Mouse (Mus musculus) heart, embryonic 13.5 days (tissue): ENCODE data around the gene Ppm1h. TPM values are rescaled to one million over a fixed set of nuclear protein-coding genes. Genes with fewer than 3 reads are reported as not detected.

Experiments used
- ATAC-seq: fragments of 200-750 bp; cut with Nextera tagmentation; 2 replicates; pipeline ENCODE4 v1.8.0; 2017; ENCODE audit warnings: moderate TSS enrichment; ENCODE audit not compliant: insufficient number of reproducible peaks, low FRiP score, low TSS enrichment; ENCODE audit errors: extremely low read depth
- H3K27ac ChIP-seq: fragments of 300-500 bp; sonication (generic); replicated peaks from 2 replicates; pipeline ENCODE4 v1.5.1; 2015; ENCODE audit warnings: moderate library complexity, mild to moderate bottlenecking, inconsistent platforms
- H3K27me3 ChIP-seq: fragments of 300-500 bp; sonication (generic); replicated peaks from 2 replicates; pipeline ENCODE4 v1.6.1; 2015; ENCODE audit warnings: mild to moderate bottlenecking, inconsistent platforms
- H3K36me3 ChIP-seq: fragments of 300-500 bp; sonication (generic); 2 replicates; pipeline ENCODE4 v1.6.1; 2015; ENCODE audit warnings: mild to moderate bottlenecking, inconsistent platforms
- H3K4me1 ChIP-seq: fragments of 300-500 bp; sonication (generic); 2 replicates; pipeline ENCODE4 v1.6.1; 2015; ENCODE audit warnings: inconsistent platforms
- H3K4me2 ChIP-seq: fragments of 300-500 bp; sonication (generic); 2 replicates; pipeline ENCODE4 v1.6.1; 2015; ENCODE audit warnings: inconsistent platforms, mild to moderate bottlenecking, moderate library complexity
- H3K4me3 ChIP-seq: fragments of 300-500 bp; sonication (generic); 2 replicates; pipeline ENCODE4 v1.5.1; 2015; ENCODE audit warnings: moderate library complexity, mild to moderate bottlenecking, inconsistent platforms
- H3K9ac ChIP-seq: fragments of 300-500 bp; sonication (generic); 2 replicates; pipeline ENCODE4 v1.6.1; 2015; ENCODE audit warnings: inconsistent platforms, mild to moderate bottlenecking, moderate library complexity
- H3K9me3 ChIP-seq: fragments of 300-500 bp; sonication (generic); 2 replicates; pipeline ENCODE4 v1.6.1; 2016; ENCODE audit warnings: inconsistent platforms
- WGBS: fragments of 180-500 bp; shearing (Covaris S2); methylation state at CpG from one replicate; pipeline ENCODE4 v1.1.7; 2015; ENCODE audit warnings: mixed read lengths; 5-methylcytosine and 5-hydroxymethylcytosine counted together
- polyA plus RNA-seq: library from polyadenylated mRNA; unstranded; fragments of >200 nt; fragmentation: Nextera tagmentation; extraction: Ambion mirVana; gene quantifications from 2 replicates; pipeline ENCODE4 v1.2.1, GENCODE M21; 2015

Gene Ppm1h
- polyA plus RNA-seq, 1 experiment from 2014 or later, result 3.9 TPM

GRCm38 (mm10) chr10:122705457-122705856, 26.9 kb downstream of the Ppm1h start:
- Histone ChIP-seq H3K4me2 (no peak overlapping the region), H3K4me1 (peaks cover 6% of the 10 kb centered on the region; the same call in 1 of the 2 replicates), H3K36me3 (no peaks in the 10 kb centered on the region), H3K9me3 (no peaks in the 10 kb centered on the region), H3K4me3 (no peak overlapping the region), H3K27ac (no peak overlapping the region), H3K9ac (no peak overlapping the region), H3K27me3 (no peaks in the 10 kb centered on the region)
- no peak for ATAC-seq
- WGBS, result 79% methylated on average over 6 of the region's 6 CpGs

GRCm38 (mm10) chr10:122711381-122711811, 32.8 kb downstream of the Ppm1h start:
- no peaks in the 10 kb centered on the region for H3K27me3 ChIP-seq
- ATAC-seq, result no peak
- no peak overlapping the region for H3K27ac ChIP-seq
- peaks cover 6% of the 10 kb centered on the region for H3K4me1 ChIP-seq
- H3K4me3 ChIP-seq, result no peak overlapping the region
- no peak overlapping the region for H3K4me2 ChIP-seq
- 74% methylated on average over 6 of the region's 6 CpGs for WGBS
- H3K9me3 ChIP-seq, result no peaks in the 10 kb centered on the region
- H3K36me3 ChIP-seq, result no peaks in the 10 kb centered on the region
- H3K9ac ChIP-seq, result no peak overlapping the region

- 76% methylated on average over 5 of the region's 5 CpGs for WGBS
- Histone ChIP-seq H3K9ac (no peak overlapping the region), H3K27ac (no peak overlapping the region), H3K36me3 (no peaks in the 10 kb centered on the region), H3K9me3 (no peaks in the 10 kb centered on the region), H3K4me3 (no peak overlapping the region), H3K4me2 (no peak overlapping the region), H3K27me3 (no peaks in the 10 kb centered on the region), H3K4me1 (peaks cover 11% of the 10 kb centered on the region)
- no peak for ATAC-seq
Observed at GRCm38 (mm10) chr10:122712307-122712706, 33.7 kb downstream of the Ppm1h start.

- Histone ChIP-seq H3K36me3 (no peaks in the 10 kb centered on the region), H3K9me3 (no peaks in the 10 kb centered on the region), H3K4me3 (no peak overlapping the region), H3K4me1 (peaks cover 23% of the 10 kb centered on the region), H3K9ac (no peak overlapping the region), H3K27ac (no peak overlapping the region), H3K4me2 (no peak overlapping the region), H3K27me3 (no peaks in the 10 kb centered on the region)
- no peak for ATAC-seq
- WGBS, result 75% methylated on average over 12 of the region's 12 CpGs
Observed at GRCm38 (mm10) chr10:122715856-122716255, 37.3 kb downstream of the Ppm1h start.

- Histone ChIP-seq H3K4me3 (no peak overlapping the region), H3K27me3 (no peaks in the 10 kb centered on the region), H3K36me3 (no peaks in the 10 kb centered on the region), H3K9ac (no peak overlapping the region), H3K4me2 (no peak overlapping the region), H3K27ac (no peak overlapping the region), H3K4me1 (peaks cover 23% of the 10 kb centered on the region), H3K9me3 (no peaks in the 10 kb centered on the region)
- ATAC-seq, result no peak
- 69% methylated on average over 8 of the region's 8 CpGs for WGBS
Observed at GRCm38 (mm10) chr10:122716286-122716685, 37.7 kb downstream of the Ppm1h start.

- WGBS, result 68% methylated on average over 14 of the region's 14 CpGs
- Histone ChIP-seq H3K9me3 (no peaks in the 10 kb centered on the region), H3K27me3 (no peaks in the 10 kb centered on the region), H3K36me3 (no peaks in the 10 kb centered on the region), H3K4me1 (peaks cover 23% of the 10 kb centered on the region), H3K4me2 (no peak overlapping the region), H3K27ac (no peak overlapping the region), H3K4me3 (no peak overlapping the region), H3K9ac (no peak overlapping the region)
- no peak for ATAC-seq
Observed at GRCm38 (mm10) chr10:122716739-122717474, 38.3 kb downstream of the Ppm1h start.

GRCm38 (mm10) chr10:122717754-122718415, 39.3 kb downstream of the Ppm1h start:
- Histone ChIP-seq H3K4me1 (peaks cover 23% of the 10 kb centered on the region), H3K36me3 (no peaks in the 10 kb centered on the region), H3K9ac (no peak overlapping the region), H3K27ac (no peak overlapping the region), H3K9me3 (no peaks in the 10 kb centered on the region), H3K4me2 (no peak overlapping the region), H3K4me3 (no peak overlapping the region), H3K27me3 (no peaks in the 10 kb centered on the region)
- ATAC-seq, result no peak
- WGBS, result 68% methylated on average over 14 of the region's 14 CpGs

- no peak overlapping the region for H3K9ac ChIP-seq
- H3K4me2 ChIP-seq, result no peak overlapping the region
- H3K27me3 ChIP-seq, result no peaks in the 10 kb centered on the region
- peaks cover 23% of the 10 kb centered on the region for H3K4me1 ChIP-seq
- H3K4me3 ChIP-seq, result no peak overlapping the region
- WGBS, result 60% methylated on average over 7 of the region's 7 CpGs
- no peak overlapping the region for H3K27ac ChIP-seq
- ATAC-seq, result no peak
- no peaks in the 10 kb centered on the region for H3K9me3 ChIP-seq
- no peaks in the 10 kb centered on the region for H3K36me3 ChIP-seq
Observed at GRCm38 (mm10) chr10:122718951-122719350, 40.4 kb downstream of the Ppm1h start.

GRCm38 (mm10) chr10:122722111-122722510, 43.5 kb downstream of the Ppm1h start:
- Histone ChIP-seq H3K27me3 (no peaks in the 10 kb centered on the region), H3K27ac (no peak overlapping the region), H3K4me2 (no peak overlapping the region), H3K9ac (no peak overlapping the region), H3K4me1 (peaks cover 15% of the 10 kb centered on the region), H3K36me3 (no peaks in the 10 kb centered on the region), H3K9me3 (no peaks in the 10 kb centered on the region), H3K4me3 (no peak overlapping the region)
- ATAC-seq, result no peak
- 63% methylated on average over 6 of the region's 6 CpGs for WGBS

- Histone ChIP-seq H3K36me3 (no peaks in the 10 kb centered on the region), H3K4me2 (no peak overlapping the region), H3K27me3 (no peaks in the 10 kb centered on the region), H3K4me1 (peaks cover 6% of the 10 kb centered on the region; the same call in 1 of the 2 replicates), H3K27ac (no peak overlapping the region), H3K4me3 (no peak overlapping the region), H3K9me3 (no peaks in the 10 kb centered on the region), H3K9ac (no peak overlapping the region)
- 71% methylated on average over 4 of the region's 4 CpGs for WGBS
- ATAC-seq, result no peak
Observed at GRCm38 (mm10) chr10:122724692-122725091, 46.1 kb downstream of the Ppm1h start.

GRCm38 (mm10) chr10:122727228-122727627, 48.7 kb downstream of the Ppm1h start:
- no peak overlapping the region for H3K27ac ChIP-seq
- WGBS, result 28% methylated on average over 4 of the region's 4 CpGs
- H3K9me3 ChIP-seq, result no peaks in the 10 kb centered on the region
- ATAC-seq, result no peak
- no peak overlapping the region for H3K4me3 ChIP-seq
- H3K36me3 ChIP-seq, result no peaks in the 10 kb centered on the region
- H3K4me2 ChIP-seq, result no peak overlapping the region
- H3K9ac ChIP-seq, result no peak overlapping the region
- H3K27me3 ChIP-seq, result no peaks in the 10 kb centered on the region
- peaks cover 6% of the 10 kb centered on the region; the same call in 1 of the 2 replicates for H3K4me1 ChIP-seq

GRCm38 (mm10) chr10:122728172-122728571, 49.6 kb downstream of the Ppm1h start:
- no peak overlapping the region for H3K4me3 ChIP-seq
- no peak overlapping the region for H3K9ac ChIP-seq
- H3K36me3 ChIP-seq, result no peaks in the 10 kb centered on the region
- no peaks in the 10 kb centered on the region for H3K27me3 ChIP-seq
- 80% methylated on average over 2 of the region's 2 CpGs for WGBS
- no peak overlapping the region for H3K27ac ChIP-seq
- no peak for ATAC-seq
- H3K9me3 ChIP-seq, result no peaks in the 10 kb centered on the region
- no peak overlapping the region for H3K4me2 ChIP-seq
- peaks cover 6% of the 10 kb centered on the region; the same call in 1 of the 2 replicates for H3K4me1 ChIP-seq
